Mouse (Mus musculus) E14TG2a.4 (cell line): ENCODE measurements around the gene Pcca.

ENCODE experiments used
- CTCF ChIP-seq: conservative IDR thresholded peaks from 2 replicates; pipeline ENCODE4 v1.5.1; 2014; ENCODE audit warnings: low read length
- NANOG ChIP-seq: IDR thresholded peaks from 2 replicates; pipeline ENCODE4 v1.6.1; 2014; ENCODE audit warnings: borderline replicate concordance, low read length, mixed read lengths

GRCm38 (mm10) chr14:122683645-122684044 is 149.5 kb downstream of the Pcca start:
- TF ChIP-seq CTCF (no peak), NANOG (no peak)
